Mouse (Mus musculus): ENCODE measurements around the gene Gm28510. TPM values are rescaled to one million over a fixed set of nuclear protein-coding genes. Genes with fewer than 3 reads are reported as not detected.

Gm28510 gene
- not detected for polyA plus RNA-seq (2014; fragmentation: Illumina TruSeq; extraction: RNeasy Lipid Tissue Mini Kit (QIAGEN cat#74804); ENCODE audit: low read depth, low replicate concordance)

GRCm38 (mm10) chrY:10412437-10412836, at the start of gene Gm28510:
Gm28510 (plus strand) TSS chrY:10412737.

Other genes with a start within 250 kb of the Gm28510 start
- gene Gm20834, start 88.1 kb upstream of the Gm28510 start, polyA plus RNA-seq (2014; fragmentation: Illumina TruSeq; extraction: RNeasy Lipid Tissue Mini Kit (QIAGEN cat#74804); ENCODE audit: low read depth, low replicate concordance): not detected
- not detected for gene Gm20737, start 123.3 kb downstream of the Gm28510 start, polyA plus RNA-seq (2014; fragmentation: Illumina TruSeq; extraction: RNeasy Lipid Tissue Mini Kit (QIAGEN cat#74804); ENCODE audit: low read depth, low replicate concordance)
- gene Gm21775, start 140.7 kb downstream of the Gm28510 start, polyA plus RNA-seq (2014; fragmentation: Illumina TruSeq; extraction: RNeasy Lipid Tissue Mini Kit (QIAGEN cat#74804); ENCODE audit: low read depth, low replicate concordance): not detected
- gene Gm21900, start 203.6 kb downstream of the Gm28510 start, polyA plus RNA-seq (2014; fragmentation: Illumina TruSeq; extraction: RNeasy Lipid Tissue Mini Kit (QIAGEN cat#74804); ENCODE audit: low read depth, low replicate concordance): not detected